Mouse (Mus musculus): ENCODE measurements around the gene Mbtd1.

- no peak for TF ChIP-seq EP300 (IDR thresholded peaks at IDR 0.05)
- TF ChIP-seq CTCF (IDR thresholded peaks at IDR 0.05), result peak; percentile 60
Measured at GRCm38 (mm10) chr11:93955256-93956150, 69.9 kb downstream of the Mbtd1 start.
